Comparison of ENCODE assay signal across 8 mouse cellular contexts in the genomic region with DNA sequence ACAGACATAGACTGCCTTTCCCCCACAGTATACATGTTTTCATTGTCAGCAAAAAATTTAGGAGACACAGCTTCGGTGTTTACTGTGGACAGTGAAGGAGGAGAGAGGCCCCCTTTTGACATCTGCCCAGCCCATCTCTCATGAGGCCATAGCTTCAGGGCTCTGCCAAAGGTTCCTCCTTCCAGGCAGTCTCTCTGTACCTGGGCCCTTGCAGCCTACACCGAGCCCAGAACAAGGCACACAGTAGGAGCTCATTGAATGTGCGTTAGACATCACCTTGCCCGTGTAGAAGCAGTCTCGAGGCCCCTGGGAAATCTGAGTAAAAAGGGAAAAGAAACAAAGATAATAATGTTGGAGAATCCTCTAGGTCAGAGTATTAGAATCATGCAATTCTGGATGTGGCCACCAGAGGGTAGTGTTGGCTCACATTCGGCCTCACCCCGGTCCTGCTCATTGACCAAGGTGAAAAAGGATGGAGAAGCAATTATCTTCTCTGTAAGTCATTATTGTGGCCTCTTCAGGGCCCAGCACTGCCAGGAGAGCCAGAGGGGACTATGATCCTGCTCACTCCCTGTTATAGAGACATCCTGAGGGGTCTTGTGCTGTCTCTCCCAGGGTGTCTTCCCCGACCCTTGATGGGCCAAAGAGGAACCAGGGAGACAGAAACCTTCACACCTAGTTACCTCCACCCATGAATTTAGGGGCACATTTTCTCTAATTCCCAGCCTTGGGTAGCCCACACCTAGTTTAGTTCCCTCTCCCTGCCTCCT. TPM values are rescaled to one million over a fixed set of nuclear protein-coding genes. Genes with fewer than 3 reads are reported as not detected.
DNase-seq lines count a peak whose midpoint lies in the region; ATAC-seq lines count a peak whose summit lies in the region.

No protein-coding gene starts in this region.

- no peak overlapping the region for H3K27ac ChIP-seq in forebrain, embryonic 14.5 days (ENCODE audit: low read depth, low read length)
- no peak overlapping the region for H3K27ac ChIP-seq in hindbrain, embryonic 11.5 days (ENCODE audit: low read depth, low read length)

- H3K27me3 ChIP-seq in forebrain, embryonic 14.5 days (replicated peaks; ENCODE audit: control insufficient read depth, insufficient read depth, low read length), result no peaks in the 10 kb centered on the region
- H3K27me3 ChIP-seq in hindbrain, embryonic 11.5 days (ENCODE audit: control insufficient read depth, insufficient read depth, low read length), result 0 out of 2 replicates have a peak, but pooled peaks cover 5% of the 10 kb centered on the region

- H3K4me3 ChIP-seq in forebrain, embryonic 14.5 days (ENCODE audit: low read depth, low read length), result no peak overlapping the region
- no peak overlapping the region for H3K4me3 ChIP-seq in hindbrain, embryonic 11.5 days (ENCODE audit: low read depth, low read length)

- no peaks in the 10 kb centered on the region for H3K36me3 ChIP-seq in forebrain, embryonic 14.5 days (ENCODE audit: control insufficient read depth, insufficient read depth, low read length)
- no peaks in the 10 kb centered on the region for H3K36me3 ChIP-seq in hindbrain, embryonic 11.5 days (ENCODE audit: control insufficient read depth, insufficient read depth, low read length)

- ATAC-seq in forebrain, embryonic 14.5 days, result peak; percentile 45; the same call in 1 of the 2 replicates
- peak; percentile 56 for ATAC-seq in hindbrain, embryonic 11.5 days (ENCODE audit: low FRiP score)

- H3K4me2 ChIP-seq in forebrain, embryonic 14.5 days (ENCODE audit: low read length), result no peak overlapping the region
- H3K4me2 ChIP-seq in hindbrain, embryonic 11.5 days (replicated peaks; ENCODE audit: low read depth, low read length), result no peak overlapping the region

- no peaks in the 10 kb centered on the region for H3K9me3 ChIP-seq in forebrain, embryonic 14.5 days (replicated peaks; ENCODE audit: control insufficient read depth, low read length)
- no peaks in the 10 kb centered on the region for H3K9me3 ChIP-seq in hindbrain, embryonic 11.5 days (ENCODE audit: control insufficient read depth, low read length)

- DNase-seq in R1 (ENCODE audit: low read depth, low spot score), result peak; percentile 69
- peak; percentile 73 for DNase-seq in cerebellum, adult 11-12 months
- peak; percentile 76 for DNase-seq in forebrain, embryonic 14.5 days (ENCODE audit: low spot score)
- peak; percentile 89 for DNase-seq in hindbrain, embryonic 11.5 days (ENCODE audit: low spot score)
- DNase-seq in layer of hippocampus, adult 9-10 months (ENCODE audit: low spot score), result peak; percentile 75
- DNase-seq in lung, postnatal 25 days (ENCODE audit: low spot score), result peak; percentile 79
- DNase-seq in right cerebral cortex, adult 18-20 months, result peak; percentile 71
- DNase-seq in urinary bladder, postnatal 4 days (ENCODE audit: low spot score in 2 of 2), result peak; percentile 53 to 83

- no peak overlapping the region for H3K9ac ChIP-seq in forebrain, embryonic 14.5 days (ENCODE audit: low read length)
- no peak overlapping the region for H3K9ac ChIP-seq in hindbrain, embryonic 11.5 days (ENCODE audit: low read depth, low read length)

- H3K4me1 ChIP-seq in forebrain, embryonic 14.5 days (ENCODE audit: control insufficient read depth, insufficient read depth, low read length), result no peaks in the 10 kb centered on the region
- no peaks in the 10 kb centered on the region for H3K4me1 ChIP-seq in hindbrain, embryonic 11.5 days (replicated peaks; ENCODE audit: control insufficient read depth, insufficient read depth, low read length)

- WGBS in forebrain, embryonic 14.5 days, result 13% methylated on average over 8 of the region's 8 CpGs
- 13% methylated on average over 8 of the region's 8 CpGs for WGBS in hindbrain, embryonic 11.5 days

RNA-seq across cellular contexts. Expression of a gene that starts 6.5 kb away (rescaled TPM):
- polyA plus RNA-seq in forebrain, embryonic 14.5 days (2014; fragmentation: Nextera tagmentation; extraction: Ambion mirVana), result 55.1 and 81.9 TPM in 2 replicates
- polyA plus RNA-seq in hindbrain, embryonic 11.5 days (2014; fragmentation: Nextera tagmentation; extraction: Ambion mirVana), result 12.0 and 12.8 TPM in 2 replicates

RNA-seq across cellular contexts. Expression of a gene that starts 28.2 kb away (rescaled TPM):
- polyA plus RNA-seq in forebrain, embryonic 14.5 days (2014; fragmentation: Nextera tagmentation; extraction: Ambion mirVana), result 0.43 and 0.93 TPM in 2 replicates
- 1.1 TPM in 1 of 2 replicates, not detected in the other for polyA plus RNA-seq in hindbrain, embryonic 11.5 days (2014; fragmentation: Nextera tagmentation; extraction: Ambion mirVana)

RNA-seq across cellular contexts. Expression of a gene that starts 35.2 kb away (rescaled TPM):
- 33.3 and 50.8 TPM in 2 replicates for polyA plus RNA-seq in forebrain, embryonic 14.5 days (2014; fragmentation: Nextera tagmentation; extraction: Ambion mirVana)
- 26.7 and 30.7 TPM in 2 replicates for polyA plus RNA-seq in hindbrain, embryonic 11.5 days (2014; fragmentation: Nextera tagmentation; extraction: Ambion mirVana)

RNA-seq across cellular contexts. Expression of a gene that starts 42.7 kb away (rescaled TPM):
- 1,289 and 1,493 TPM in 2 replicates for polyA plus RNA-seq in forebrain, embryonic 14.5 days (2014; fragmentation: Nextera tagmentation; extraction: Ambion mirVana)
- 1,709 and 1,853 TPM in 2 replicates for polyA plus RNA-seq in hindbrain, embryonic 11.5 days (2014; fragmentation: Nextera tagmentation; extraction: Ambion mirVana)

RNA-seq across cellular contexts. Expression of a gene that starts 52.2 kb away (rescaled TPM):
- polyA plus RNA-seq in forebrain, embryonic 14.5 days (2014; fragmentation: Nextera tagmentation; extraction: Ambion mirVana), result 14.5 and 16.3 TPM in 2 replicates
- 19.6 and 22.9 TPM in 2 replicates for polyA plus RNA-seq in hindbrain, embryonic 11.5 days (2014; fragmentation: Nextera tagmentation; extraction: Ambion mirVana)
